Comparison of ENCODE assay signal across 19 mouse cellular contexts in the genomic region with DNA sequence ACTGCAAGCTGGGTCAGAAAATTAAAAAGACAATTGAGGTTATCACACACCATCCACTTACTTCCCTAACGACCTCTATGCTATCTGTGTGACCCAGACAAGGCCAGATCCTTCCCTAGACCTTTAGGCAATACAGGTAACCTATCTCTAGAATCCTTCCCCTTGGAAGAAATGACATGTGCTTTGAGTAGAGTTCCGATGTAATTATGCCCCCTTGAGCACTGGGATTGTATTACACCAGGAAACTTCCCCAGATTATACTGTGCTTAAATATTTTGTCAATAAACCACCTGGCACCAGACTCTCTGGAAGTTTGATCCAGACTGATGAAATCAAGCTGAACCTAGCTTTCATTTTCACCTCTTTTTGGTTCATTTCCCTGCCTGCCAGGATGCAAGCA. TPM values are rescaled to one million over a fixed set of nuclear protein-coding genes. Genes with fewer than 3 reads are reported as not detected.
DNase-seq lines count a peak whose midpoint lies in the region; ATAC-seq and TF ChIP-seq lines count a peak whose summit lies in the region.
"Had no signal": no experiment of that assay in that cellular context is flagged by ENCODE, and none has a peak within 500 bp of the region (broad histone marks: within the 10 kb centered on the region; RNA-seq: fewer than 3 reads in every experiment).

No protein-coding gene starts in this region.

- ATAC-seq in frontal cortex, adult (ENCODE audit: low TSS enrichment), result peak; percentile 70
- ATAC-seq: forebrain, postnatal 0 days had no signal

- no peak overlapping the region for H3K27ac ChIP-seq in layer of hippocampus, adult 2 months
- H3K27ac ChIP-seq: embryonic facial prominence, embryonic 12.5 days; stomach, embryonic 15.5 days had no signal

- no peak overlapping the region for H3K4me3 ChIP-seq in layer of hippocampus, adult 2 months
- H3K4me3 ChIP-seq: embryonic facial prominence, embryonic 12.5 days; myocyte; stomach, embryonic 15.5 days had no signal

- DNase-seq in frontal cortex, postnatal 10 days (ENCODE audit: low spot score in 2 of 2), result no peak
- no peak for DNase-seq in layer of hippocampus, adult 2 months (ENCODE audit: low spot score in 2 of 2)
- DNase-seq in layer of hippocampus, postnatal 25 days (ENCODE audit: extremely low spot score in 1 of 2, low spot score in 1 of 2), result no peak
- DNase-seq in right cerebral cortex, adult 2 months (ENCODE audit: low spot score in 2 of 2), result peak; percentile 27 to 28
- DNase-seq in right cerebral cortex, adult 18-20 months, result no peak
- no peak for DNase-seq in cerebellum, postnatal 25 days
- no peak for DNase-seq in ovary, postnatal 10 days (ENCODE audit: low spot score)
- DNase-seq: B cell, adult 2 months; forebrain, postnatal 0 days; gastrocnemius, postnatal 25 days; kidney, adult 18-20 months; lung, postnatal 14 days; spleen, adult 18-20 months; thymus, postnatal 25 days had no signal

- TF ChIP-seq CTCF in layer of hippocampus, adult 2 months (conservative IDR thresholded peaks at IDR 0.05), result peak; percentile 72

RNA-seq across cellular contexts. Expression of a gene that starts 14.5 kb away (rescaled TPM):
- 1 to 10 TPM in 1 of 2 experiments, under 1 TPM in 1; 0.90 to 1.2 TPM for total RNA-seq in layer of hippocampus, adult 2 months (2021)
- 1 to 10 TPM; 1.8 to 2.3 TPM for total RNA-seq in layer of hippocampus, postnatal 25 days (2021)
- total RNA-seq: neutrophil, adult 5-6 weeks had no signal

Comparison
In these comparisons a context has a peak if more than half of its experiments do, and no peak if none do; other contexts are left out.
1. DNase-seq: peak in right cerebral cortex, adult 2 months (2 of 2); none in frontal cortex, postnatal 10 days (0 of 2), layer of hippocampus, adult 2 months (0 of 2), layer of hippocampus, postnatal 25 days (0 of 2), right cerebral cortex, adult 18-20 months (single experiment), cerebellum, postnatal 25 days (0 of 2) and ovary, postnatal 10 days (single experiment).